Mouse (Mus musculus): ENCODE results near the gene Slc5a5.

- no peak for TF ChIP-seq CTCF (IDR thresholded peaks at IDR 0.05; ENCODE audit: extremely low read depth, insufficient read depth, low read length)
- no peak for TF ChIP-seq POLR2A (IDR thresholded peaks at IDR 0.05; ENCODE audit: extremely low read depth, insufficient read depth, low read length)
Measured at GRCm38 (mm10) chr8:70833520-70833919, 59.0 kb downstream of the Slc5a5 start.

Measured in cortical plate, adult 2 months (tissue).